Mouse (Mus musculus) layer of hippocampus, postnatal 25 days (tissue): ENCODE measurements around the gene Shq1. TPM values are rescaled to one million over a fixed set of nuclear protein-coding genes. Genes with fewer than 3 reads are reported as not detected.

Source experiments
- DNase-seq, 2 experiments: peaks; one replicate each; pipeline ENCODE4 v3.0.0; 2022; ENCODE audit warnings: mixed read lengths in 2 of 2, low spot score in 1 of 2; ENCODE audit errors: extremely low spot score in 1 of 2
- total RNA-seq, 2 experiments: library from RNA; stranded (reverse); gene quantifications; 2 replicates each; pipeline ENCODE4 v1.2.3; 2021

Gene Shq1
- total RNA-seq, 2 experiments from 2014 or later, result 4.9 to 5.9 TPM

DNA sequence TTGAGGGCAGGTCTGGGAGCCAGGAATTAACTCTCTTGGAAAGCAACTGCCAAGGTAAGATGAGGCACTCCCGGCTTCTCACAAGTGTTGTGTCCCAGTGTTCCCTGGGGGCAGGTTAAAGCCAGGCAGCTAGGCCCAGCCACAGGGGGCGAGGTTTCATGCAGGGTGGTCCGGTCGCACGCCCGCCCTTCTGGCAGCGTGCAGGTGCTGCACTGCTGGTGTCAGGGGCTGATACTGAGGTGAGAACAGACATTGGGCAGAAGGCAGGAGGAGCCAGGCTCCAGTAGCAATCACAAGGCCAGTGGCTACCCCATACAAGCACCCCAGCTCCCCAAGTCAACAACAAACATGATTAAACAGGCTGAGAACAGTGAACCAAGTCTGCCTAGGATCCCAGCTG, 132.4 kb downstream of the Shq1 start:
- DNase-seq, result no peak

DNA sequence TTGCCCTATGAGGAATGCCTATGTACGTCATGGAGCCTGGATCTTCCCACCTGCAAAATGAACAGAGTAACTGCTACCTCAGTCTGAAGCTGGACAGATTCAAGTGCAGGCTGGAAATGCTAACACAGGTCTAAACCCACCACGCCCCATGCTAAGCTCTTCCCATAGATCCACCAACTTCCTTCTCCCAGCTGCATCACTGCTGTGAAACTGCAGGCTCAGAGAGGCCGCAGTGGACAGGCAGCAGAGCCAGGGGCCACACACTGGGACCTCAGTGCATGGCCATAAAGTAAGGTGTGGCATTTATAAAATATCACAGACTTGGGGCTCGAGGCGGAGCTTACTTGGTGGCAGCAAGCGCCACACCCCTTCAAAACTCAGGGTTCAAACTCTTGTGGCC, 133.0 kb downstream of the Shq1 start:
- no peak for DNase-seq

GRCm38 (mm10) chr6:100537042-100537441, 133.9 kb downstream of the Shq1 start:
- no peak for DNase-seq

GRCm38 (mm10) chr6:100533364-100533763, 137.6 kb downstream of the Shq1 start:
- no peak for DNase-seq

DNA sequence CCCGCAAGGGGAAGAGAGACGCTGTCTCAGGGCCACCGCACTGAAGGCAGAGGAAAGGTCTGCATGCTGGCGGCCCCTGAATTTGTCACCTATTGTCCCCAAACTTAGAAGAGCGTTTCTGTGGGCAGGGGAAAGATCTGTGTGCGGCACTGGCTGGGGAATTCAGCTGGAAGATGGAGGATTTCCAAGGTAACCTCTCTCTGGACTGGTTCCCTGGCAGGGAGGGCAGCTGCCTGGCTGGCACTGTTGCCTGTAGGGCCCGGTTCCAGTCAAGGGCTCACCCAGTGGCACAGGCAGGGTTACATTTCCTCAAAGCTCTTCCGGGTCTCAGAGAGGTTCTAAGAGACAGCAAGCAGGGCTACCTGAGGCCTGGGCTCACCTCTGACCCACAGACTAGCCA, 138.6 kb downstream of the Shq1 start:
- peak in 1 of 2 experiments; percentile 21 for DNase-seq

DNA sequence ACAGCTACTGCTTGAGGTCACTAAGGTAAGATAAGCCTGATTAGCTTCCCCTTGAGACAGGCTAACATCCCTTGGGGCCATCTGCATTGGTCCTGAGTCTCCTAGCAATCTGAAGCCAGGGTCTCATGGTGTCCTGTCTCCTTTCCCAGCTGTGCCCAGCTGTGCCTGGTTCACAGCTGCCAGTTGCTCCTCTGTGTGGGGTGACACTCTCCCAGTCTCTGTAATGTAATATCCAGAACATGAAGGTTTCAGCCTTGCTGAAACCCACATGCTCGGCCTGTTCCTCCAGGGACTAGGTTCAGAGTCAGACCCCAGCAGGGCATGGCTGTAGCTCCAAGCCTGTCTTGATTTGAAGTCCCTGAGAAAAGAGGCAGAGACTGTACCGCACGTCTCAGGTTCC, 141.3 kb downstream of the Shq1 start:
- DNase-seq, result no peak

GRCm38 (mm10) chr6:100528556-100528955, 142.4 kb downstream of the Shq1 start:
- DNase-seq, result no peak

DNA sequence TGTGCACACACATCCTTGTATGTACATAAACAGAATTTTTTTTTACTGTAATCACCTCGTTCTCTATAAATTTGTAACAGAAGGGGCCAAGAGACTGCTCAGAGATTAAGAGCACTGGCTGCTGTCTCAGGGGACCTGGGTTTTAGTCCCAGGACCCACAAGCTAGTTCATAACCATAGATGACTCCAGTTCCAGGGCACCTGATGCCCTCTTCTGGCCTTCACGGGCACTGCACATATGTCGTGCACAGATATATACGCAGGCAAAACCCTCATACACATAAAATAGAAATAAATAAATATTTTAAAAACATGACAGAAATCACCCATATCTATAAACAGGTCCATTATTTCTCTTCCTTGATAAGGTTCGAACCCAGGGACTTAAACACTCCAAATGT, 143.0 kb downstream of the Shq1 start:
- no peak for DNase-seq

GRCm38 (mm10) chr6:100527161-100527560, 143.8 kb downstream of the Shq1 start:
- no peak for DNase-seq

- no peak for DNase-seq
Measured at GRCm38 (mm10) chr6:100526066-100526465, 144.9 kb downstream of the Shq1 start.

DNA sequence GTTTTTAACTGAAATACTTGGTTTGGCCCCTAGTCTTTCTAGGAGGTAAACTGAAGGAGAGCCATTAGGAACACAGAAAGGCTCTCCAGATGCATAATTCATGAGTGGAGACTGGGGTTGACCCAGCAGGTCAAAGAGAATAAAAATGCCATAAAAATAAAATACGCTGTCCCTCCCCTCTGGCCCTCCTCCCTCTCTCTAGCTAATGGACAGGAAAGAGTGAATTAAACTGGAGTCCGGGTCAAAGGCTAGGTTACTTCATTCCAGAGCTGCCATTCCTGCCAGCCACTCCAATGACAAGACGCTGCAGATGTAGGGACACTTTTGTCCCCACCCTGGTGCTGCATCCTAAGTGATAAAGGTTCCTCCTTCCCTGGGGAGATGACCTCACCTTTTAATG, 145.5 kb downstream of the Shq1 start:
- no peak for DNase-seq

- DNase-seq, result no peak
Measured at GRCm38 (mm10) chr6:100522495-100522894, 148.5 kb downstream of the Shq1 start.

GRCm38 (mm10) chr6:100521615-100522398, 149.2 kb downstream of the Shq1 start:
- no peak for DNase-seq

GRCm38 (mm10) chr6:100520558-100521099, 150.3 kb downstream of the Shq1 start:
- DNase-seq, result no peak

- no peak for DNase-seq
Measured at GRCm38 (mm10) chr6:100519837-100520236, 151.1 kb downstream of the Shq1 start.

Other genes starting within 250 kb of the Shq1 start
- gene Gxylt2, start 33.6 kb upstream of the Shq1 start, total RNA-seq, result 1 to 10 TPM; 1.6 to 2.0 TPM
- 10 to 100 TPM; 73.4 to 80.7 TPM for gene Ppp4r2, start 162.5 kb upstream of the Shq1 start, total RNA-seq